Mouse (Mus musculus): ENCODE measurements around the gene Pald1.

Pald1 gene

GRCm38 (mm10) chr10:61277918-61278674 lies 105.2 kb downstream of the Pald1 start:
- peak; percentile 7 for DNase-seq (ENCODE audit: low spot score)

- DNase-seq (ENCODE audit: low spot score): no peak
Observed at GRCm38 (mm10) chr10:61277051-61277450, 106.3 kb downstream of the Pald1 start.

- peak; percentile 42 for DNase-seq (ENCODE audit: low spot score)
Observed at GRCm38 (mm10) chr10:61275669-61276110, 107.6 kb downstream of the Pald1 start.

- peak; percentile 6 for DNase-seq (ENCODE audit: low spot score)
Observed at GRCm38 (mm10) chr10:61274532-61274931, 108.8 kb downstream of the Pald1 start.

GRCm38 (mm10) chr10:61273844-61274215 lies 109.5 kb downstream of the Pald1 start:
- no peak for DNase-seq (ENCODE audit: low spot score)

- peak; percentile 42 for DNase-seq (ENCODE audit: low spot score)
Observed at GRCm38 (mm10) chr10:61273081-61273843, 110.1 kb downstream of the Pald1 start, which contains the start of gene Adamts14. Gene Adamts14 (minus strand): TSS chr10:61273438.

GRCm38 (mm10) chr10:61272631-61273030 lies 110.7 kb downstream of the Pald1 start:
- DNase-seq (ENCODE audit: low spot score): no peak

- no peak for DNase-seq (ENCODE audit: low spot score)
Observed at GRCm38 (mm10) chr10:61272089-61272626, 111.2 kb downstream of the Pald1 start.
